Mouse (Mus musculus) layer of hippocampus, adult 18-20 months (tissue): ENCODE measurements around the gene Edrf1. TPM values are rescaled to one million over a fixed set of nuclear protein-coding genes. Genes with fewer than 3 reads are reported as not detected.
"Not testable (repeated sequence)": the region's sequence is repeated elsewhere in the genome, so short reads cannot be mapped to it uniquely, and the experiment has no call there.

ENCODE experiments used
- DNase-seq, 2 experiments: peaks; one replicate each; pipeline ENCODE4 v3.0.0; 2022; ENCODE audit warnings: low spot score in 2 of 2
- total RNA-seq, 2 experiments: library from RNA; stranded (reverse); gene quantifications; 2 replicates each; pipeline ENCODE4 v1.2.3; 2021

Edrf1 gene
- total RNA-seq, 2 experiments from 2014 or later = 27.9 to 28.9 TPM

GRCm38 (mm10) chr7:133638821-133639220 lies 1.5 kb downstream of the Edrf1 start:
- peak; percentile 70 to 79 for DNase-seq

DNA sequence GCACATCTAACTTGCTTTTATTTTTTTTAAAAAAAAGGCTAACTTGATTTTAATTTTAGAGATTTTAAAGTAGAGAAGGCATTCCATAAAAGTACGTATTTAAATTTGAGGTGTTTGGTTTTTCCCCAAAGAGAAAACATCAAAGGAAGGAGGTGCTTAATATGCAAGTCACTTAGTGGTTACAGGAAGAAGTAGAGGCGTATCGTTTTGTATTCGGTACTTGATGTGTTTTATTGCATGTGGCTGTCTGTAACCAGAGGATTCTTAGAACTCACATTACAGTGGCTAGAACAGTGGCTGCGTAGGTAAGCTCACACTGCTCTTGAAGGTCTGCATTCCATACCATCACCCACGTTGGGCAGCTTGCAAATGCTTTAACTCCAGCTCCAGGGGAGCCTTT lies 8.4 kb downstream of the Edrf1 start:
- DNase-seq = no peak

DNA sequence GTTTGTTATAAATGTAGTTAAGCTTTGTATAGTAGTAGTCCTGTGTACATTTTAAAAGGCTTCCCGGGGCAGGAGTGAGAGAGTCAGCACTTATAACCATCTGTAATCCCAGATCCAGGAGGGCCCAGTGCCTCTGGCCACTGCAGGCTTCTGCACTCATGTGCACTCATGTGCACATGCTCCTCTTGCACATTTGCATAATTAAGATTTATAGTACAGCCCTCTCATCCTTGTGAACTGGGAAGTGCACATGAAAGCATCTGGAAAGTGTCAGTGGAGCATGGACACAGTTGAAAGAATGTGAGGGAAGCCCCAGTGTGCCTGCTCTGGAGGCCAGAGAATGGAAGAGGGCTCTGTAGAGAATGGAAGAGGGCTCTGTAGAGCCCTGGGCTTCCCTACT lies 25.1 kb downstream of the Edrf1 start:
- no peak for DNase-seq

DNA sequence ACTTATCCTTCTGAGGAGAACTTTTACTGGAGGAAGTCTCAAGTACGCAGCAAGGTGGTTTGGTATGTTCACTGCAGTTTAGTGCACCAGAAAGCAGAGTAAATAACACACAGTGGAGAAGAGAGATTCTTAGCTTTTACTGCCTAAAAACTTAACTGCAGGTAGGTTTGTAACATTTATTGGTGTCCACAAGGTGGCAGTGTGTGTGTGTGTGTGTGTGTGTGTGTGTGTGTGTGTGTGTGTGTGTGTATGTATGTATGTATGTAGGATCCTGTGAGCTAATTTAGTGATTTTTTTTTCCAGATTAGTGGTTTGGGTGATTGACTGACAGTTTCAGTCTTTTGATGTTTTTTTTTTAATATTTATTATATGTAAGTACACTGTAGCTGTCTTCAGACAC lies 31.7 kb downstream of the Edrf1 start:
- DNase-seq = no peak

- no peak for DNase-seq
Observed at GRCm38 (mm10) chr7:133669946-133670345, 32.6 kb downstream of the Edrf1 start.

DNA sequence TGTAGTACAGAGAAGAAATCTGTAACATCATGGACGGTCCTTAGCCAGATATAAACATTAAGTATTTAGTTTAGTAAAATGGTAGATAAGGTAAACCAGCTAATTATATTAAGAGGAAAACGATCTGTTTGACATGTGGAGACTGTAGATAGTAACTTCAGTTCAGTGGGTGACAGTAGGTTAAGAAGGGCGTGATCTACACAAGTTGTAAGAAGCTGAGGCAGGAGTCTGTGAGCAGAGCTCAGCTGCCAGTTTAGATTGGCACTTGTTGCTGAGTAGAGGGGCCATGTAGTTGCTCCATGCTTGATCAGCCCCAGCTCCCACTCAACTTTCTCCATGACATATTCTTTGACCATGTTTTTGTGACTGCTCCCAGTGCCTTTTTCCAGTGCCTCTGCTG lies 33.5 kb downstream of the Edrf1 start:
- DNase-seq = no peak

DNA sequence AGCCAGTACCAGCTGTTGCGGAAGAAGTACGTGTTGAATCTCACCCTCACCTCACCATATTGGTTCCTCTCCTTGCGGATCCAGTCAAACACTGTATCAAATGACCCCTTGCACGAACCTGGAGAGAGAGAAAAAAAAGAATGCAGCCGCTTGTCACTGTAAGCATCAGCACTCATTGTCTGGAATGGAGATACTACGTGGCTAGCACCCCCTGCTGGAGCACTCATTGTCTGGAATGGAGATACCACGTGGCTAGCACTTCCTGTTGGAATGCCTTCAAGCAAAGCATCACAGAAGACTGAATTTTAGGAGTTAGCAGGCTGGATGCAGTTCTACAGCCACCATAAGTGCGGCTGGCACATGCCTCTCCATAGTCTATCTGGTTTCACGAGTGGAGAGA lies 38.7 kb downstream of the Edrf1 start:
- no peak for DNase-seq

DNA sequence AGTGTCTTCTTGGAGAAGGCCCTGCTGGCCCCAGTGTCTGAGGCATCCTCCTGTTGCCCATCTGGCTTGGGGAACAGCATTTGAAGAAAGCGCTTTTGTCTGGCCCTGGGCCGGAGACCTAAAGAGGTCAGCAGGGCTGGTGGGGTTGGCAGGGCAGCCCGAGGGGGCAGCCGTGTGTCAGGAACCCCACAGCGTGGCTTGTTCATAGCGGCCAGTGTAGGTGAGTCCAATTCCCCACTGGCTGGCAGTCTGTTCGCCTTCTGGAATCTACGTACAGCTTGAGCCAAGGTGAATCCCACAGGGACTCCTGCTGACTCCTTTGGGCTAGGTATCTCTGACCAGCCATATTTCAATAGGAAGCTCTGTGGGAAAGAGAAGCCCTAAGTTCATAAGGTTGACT lies 41.4 kb downstream of the Edrf1 start:
- DNase-seq = no peak

GRCm38 (mm10) chr7:133679439-133679838 lies 42.1 kb downstream of the Edrf1 start:
- no peak for DNase-seq

DNA sequence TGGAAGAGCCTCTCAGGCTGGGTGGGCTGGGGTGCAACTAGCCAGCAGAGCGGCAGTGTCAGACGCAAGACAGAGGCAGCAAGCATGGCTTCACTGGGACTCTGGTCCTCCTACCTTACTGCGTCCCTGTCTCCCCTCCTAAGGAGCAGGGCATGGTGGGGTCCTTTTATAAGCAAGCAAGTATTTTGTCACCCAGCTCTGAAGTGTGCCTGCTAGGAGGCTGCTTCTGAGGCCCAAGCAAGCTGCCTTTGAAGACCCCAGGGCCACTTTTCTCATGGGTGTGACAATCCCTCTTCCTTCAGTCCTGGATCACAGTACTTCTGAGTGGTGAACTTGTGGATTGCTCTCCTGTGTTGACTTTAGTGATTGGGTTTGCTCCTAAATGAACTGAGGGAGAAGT lies 42.6 kb downstream of the Edrf1 start, which contains the start of gene Mmp21:
Gene Mmp21, minus strand, starts transcription at position 101 of the 400 bp plus-strand sequence.
- DNase-seq = no peak

GRCm38 (mm10) chr7:133683626-133684025 lies 46.3 kb downstream of the Edrf1 start:
- DNase-seq = no peak

DNA sequence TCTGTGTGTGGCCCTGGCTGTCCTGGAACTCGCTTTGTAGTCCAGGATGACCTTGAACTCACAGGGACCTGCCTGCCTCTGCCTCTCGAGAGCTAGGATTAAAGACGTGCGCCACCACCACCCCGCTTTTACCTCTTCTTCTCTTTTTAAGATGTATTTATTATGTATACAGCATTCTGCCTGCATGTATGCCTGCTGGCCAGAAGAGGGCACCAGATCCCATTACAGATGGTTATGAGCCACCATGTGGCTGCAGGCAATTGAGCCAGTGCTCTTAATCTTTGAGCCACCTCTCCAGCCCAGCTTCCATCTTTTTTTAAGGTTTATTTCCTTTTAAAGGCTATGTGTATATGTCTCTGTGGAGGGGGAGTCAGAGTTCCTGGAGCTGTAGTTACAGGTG lies 46.8 kb downstream of the Edrf1 start:
- DNase-seq = no peak

DNA sequence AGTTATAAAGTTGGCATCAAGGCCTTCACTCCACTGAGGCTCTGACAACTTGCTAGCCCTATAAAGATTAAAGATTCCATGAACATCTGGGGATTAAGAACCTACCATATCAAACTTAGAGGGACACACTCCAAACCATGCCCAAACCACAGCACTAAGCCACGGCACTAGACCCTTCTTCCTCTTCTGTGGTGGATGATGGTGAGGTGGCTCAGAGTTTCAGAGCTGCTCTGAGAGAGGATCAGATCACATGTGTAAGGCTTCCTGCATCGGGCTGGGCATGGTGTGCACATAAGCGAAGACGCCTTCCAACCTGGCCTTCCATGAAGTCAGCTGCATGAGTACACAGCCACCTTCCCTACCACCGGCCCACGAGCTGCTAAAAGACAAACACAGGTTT lies 47.4 kb downstream of the Edrf1 start:
- DNase-seq = no peak

- DNase-seq = not testable (repeated sequence)
Observed at GRCm38 (mm10) chr7:133685644-133686043, 48.3 kb downstream of the Edrf1 start.

DNA sequence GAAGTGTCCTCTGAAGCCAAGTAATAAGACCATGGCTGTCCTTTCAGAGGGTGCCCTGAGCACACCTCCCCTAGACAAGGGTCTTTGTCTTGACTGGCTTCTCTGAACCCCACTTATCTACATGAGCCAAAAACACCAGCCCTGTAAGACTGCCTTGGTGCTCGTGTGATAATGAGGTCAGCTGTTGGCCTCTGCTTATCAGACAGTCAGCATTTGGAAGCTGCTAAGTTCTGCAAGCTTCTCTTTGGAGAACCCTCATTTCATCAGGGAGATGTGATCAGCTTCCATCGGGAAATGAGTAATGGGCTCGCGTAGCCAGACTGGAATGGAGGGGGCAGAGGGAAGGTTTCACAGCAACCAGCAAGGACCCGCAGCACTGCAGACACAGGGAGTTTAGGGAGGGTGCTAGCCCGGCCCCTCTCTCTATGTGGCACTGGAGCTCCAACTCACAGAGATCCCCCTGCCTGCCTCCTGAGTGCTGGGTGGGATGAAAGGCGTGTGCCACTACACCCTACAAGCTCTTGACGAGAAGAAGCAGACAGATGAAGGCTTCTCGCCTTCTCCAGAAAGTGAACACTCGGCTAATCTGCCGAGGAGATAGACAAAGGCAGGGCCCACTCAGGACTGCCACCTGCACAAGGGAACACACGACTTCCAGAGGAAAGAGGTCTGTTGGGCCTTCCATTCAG lies 60.8 kb downstream of the Edrf1 start:
- DNase-seq = no peak

- DNase-seq = no peak
Observed at GRCm38 (mm10) chr7:133699885-133700284, 62.5 kb downstream of the Edrf1 start.

DNA sequence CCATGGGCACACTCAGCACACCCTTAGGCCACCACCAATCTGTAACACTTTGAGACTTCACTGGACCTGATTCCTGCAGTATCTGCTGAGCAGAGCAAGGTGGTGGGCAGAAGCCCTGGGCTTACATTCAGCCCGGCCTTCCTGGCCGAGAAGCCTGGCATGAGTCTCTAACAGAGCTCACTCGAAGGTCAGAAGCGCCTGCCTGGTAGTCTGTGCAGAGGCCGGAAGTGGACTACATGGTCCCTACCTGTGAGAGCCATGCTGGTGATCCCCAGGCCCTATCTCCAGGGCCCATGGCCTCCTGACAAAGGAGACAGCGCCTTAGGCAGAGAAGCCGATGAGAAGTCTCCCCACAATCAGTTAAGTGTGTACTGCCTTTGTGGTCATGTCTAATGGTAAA lies 64.0 kb downstream of the Edrf1 start:
- no peak for DNase-seq

GRCm38 (mm10) chr7:133702333-133702732 lies 65.0 kb downstream of the Edrf1 start:
- no peak for DNase-seq

GRCm38 (mm10) chr7:133703906-133704305 lies 66.6 kb downstream of the Edrf1 start:
- DNase-seq = no peak

DNA sequence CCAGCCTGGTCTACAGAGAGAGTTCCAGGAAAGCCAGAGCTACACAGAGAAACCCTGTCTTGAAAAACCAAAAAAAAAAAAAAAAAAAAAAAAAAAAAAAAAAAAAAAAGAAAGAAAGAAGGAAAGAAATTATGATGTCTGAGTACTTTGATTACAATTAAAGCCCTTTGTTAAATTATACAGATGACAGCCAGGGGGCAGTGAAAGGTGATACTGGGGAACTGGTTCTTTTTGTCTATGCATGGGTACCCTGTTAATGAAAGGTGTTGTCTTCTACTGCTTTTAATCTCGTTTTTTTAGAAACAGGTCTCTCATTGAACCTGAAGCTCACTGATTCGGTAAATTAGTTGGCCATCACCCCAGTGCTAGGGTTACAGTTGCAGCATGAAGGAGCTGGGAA lies 70.0 kb downstream of the Edrf1 start:
- DNase-seq = no peak

DNA sequence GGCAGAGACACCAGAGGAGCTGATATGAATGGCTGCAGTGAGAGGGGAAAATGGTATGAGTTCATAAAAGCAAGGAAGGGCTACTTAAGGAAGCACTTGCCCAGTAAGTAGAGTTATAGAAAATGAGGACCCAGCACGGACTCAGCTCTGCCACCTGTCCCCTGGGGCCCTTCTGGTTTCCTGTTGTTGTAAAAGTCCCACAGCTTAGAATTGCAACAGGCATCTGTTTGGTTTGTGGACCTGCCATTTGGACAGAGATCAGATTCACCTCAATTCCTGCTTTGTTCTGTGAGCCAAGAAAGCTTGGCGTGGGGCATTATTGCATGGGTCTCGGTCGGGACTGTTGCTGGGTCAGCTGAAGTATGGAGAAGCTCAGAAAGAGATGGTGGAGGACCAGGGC lies 78.0 kb downstream of the Edrf1 start:
- DNase-seq = no peak

- DNase-seq = no peak
Observed at GRCm38 (mm10) chr7:133718580-133718979, 81.2 kb downstream of the Edrf1 start.

DNA sequence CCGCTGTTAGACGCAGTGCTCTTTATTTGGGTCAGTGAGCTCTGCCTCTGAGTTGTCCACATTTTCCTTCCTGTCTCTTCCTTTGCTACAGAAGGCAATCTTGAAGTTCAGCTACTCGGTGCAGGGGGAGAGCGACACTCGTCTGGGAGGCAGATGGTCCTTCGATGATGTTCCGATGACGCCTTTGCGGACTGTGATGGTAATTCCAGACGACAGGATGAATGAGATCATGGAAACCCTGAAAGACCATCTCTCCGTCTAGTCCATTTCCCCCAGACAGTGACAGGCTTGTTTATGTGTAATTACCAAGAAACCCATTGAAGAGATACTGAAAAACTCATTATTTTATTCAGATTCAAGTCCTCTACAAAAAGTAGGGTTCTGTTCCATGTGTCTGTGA lies 83.3 kb downstream of the Edrf1 start:
- DNase-seq = no peak
